Mouse (Mus musculus) intestine, embryonic 15.5 days (tissue): Measurements from ENCODE around the gene Tnfaip1. TPM values are rescaled to one million over a fixed set of nuclear protein-coding genes. Genes with fewer than 3 reads are reported as not detected.

Source experiments
- ATAC-seq: fragments of 200-750 bp; cut with Nextera tagmentation; 2 replicates; pipeline ENCODE4 v1.8.0; 2017; ENCODE audit warnings: moderate TSS enrichment, moderate library complexity
- H3K27ac ChIP-seq: fragments of 300-500 bp; sonication (generic); 2 replicates; pipeline ENCODE4 v1.5.1; 2015; ENCODE audit warnings: mild to moderate bottlenecking, inconsistent platforms
- H3K27me3 ChIP-seq: fragments of 300-500 bp; sonication (generic); replicated peaks from 2 replicates; pipeline ENCODE4 v1.6.1; 2015; ENCODE audit warnings: inconsistent platforms
- H3K36me3 ChIP-seq: fragments of 300-500 bp; sonication (generic); 2 replicates; pipeline ENCODE4 v1.6.1; 2015; ENCODE audit warnings: inconsistent platforms
- H3K4me1 ChIP-seq: fragments of 300-500 bp; sonication (generic); replicated peaks from 2 replicates; pipeline ENCODE4 v1.6.1; 2015; ENCODE audit warnings: inconsistent platforms
- H3K4me2 ChIP-seq: fragments of 300-500 bp; sonication (generic); replicated peaks from 2 replicates; pipeline ENCODE4 v1.6.1; 2015; ENCODE audit warnings: mild to moderate bottlenecking, inconsistent platforms
- H3K4me3 ChIP-seq: fragments of 300-500 bp; sonication (generic); replicated peaks from 2 replicates; pipeline ENCODE4 v1.5.1; 2015; ENCODE audit warnings: inconsistent platforms
- H3K9ac ChIP-seq: fragments of 300-500 bp; sonication (generic); 2 replicates; pipeline ENCODE4 v1.6.1; 2015; ENCODE audit warnings: inconsistent platforms
- H3K9me3 ChIP-seq: fragments of 300-500 bp; sonication (generic); 2 replicates; pipeline ENCODE4 v1.6.1; 2016; ENCODE audit warnings: inconsistent platforms
- WGBS: fragments of 180-500 bp; shearing (Covaris S2); methylation state at CpG from one replicate; pipeline ENCODE4 v1.1.7; 2015; 5-methylcytosine and 5-hydroxymethylcytosine counted together
- polyA plus RNA-seq: library from polyadenylated mRNA; unstranded; fragments of >200 nt; fragmentation: Nextera tagmentation; extraction: Ambion mirVana; gene quantifications from 2 replicates; pipeline ENCODE4 v1.2.1, GENCODE M21; 2015

Tnfaip1 gene
- polyA plus RNA-seq, 1 experiment from 2014 or later: 81.2 TPM

DNA sequence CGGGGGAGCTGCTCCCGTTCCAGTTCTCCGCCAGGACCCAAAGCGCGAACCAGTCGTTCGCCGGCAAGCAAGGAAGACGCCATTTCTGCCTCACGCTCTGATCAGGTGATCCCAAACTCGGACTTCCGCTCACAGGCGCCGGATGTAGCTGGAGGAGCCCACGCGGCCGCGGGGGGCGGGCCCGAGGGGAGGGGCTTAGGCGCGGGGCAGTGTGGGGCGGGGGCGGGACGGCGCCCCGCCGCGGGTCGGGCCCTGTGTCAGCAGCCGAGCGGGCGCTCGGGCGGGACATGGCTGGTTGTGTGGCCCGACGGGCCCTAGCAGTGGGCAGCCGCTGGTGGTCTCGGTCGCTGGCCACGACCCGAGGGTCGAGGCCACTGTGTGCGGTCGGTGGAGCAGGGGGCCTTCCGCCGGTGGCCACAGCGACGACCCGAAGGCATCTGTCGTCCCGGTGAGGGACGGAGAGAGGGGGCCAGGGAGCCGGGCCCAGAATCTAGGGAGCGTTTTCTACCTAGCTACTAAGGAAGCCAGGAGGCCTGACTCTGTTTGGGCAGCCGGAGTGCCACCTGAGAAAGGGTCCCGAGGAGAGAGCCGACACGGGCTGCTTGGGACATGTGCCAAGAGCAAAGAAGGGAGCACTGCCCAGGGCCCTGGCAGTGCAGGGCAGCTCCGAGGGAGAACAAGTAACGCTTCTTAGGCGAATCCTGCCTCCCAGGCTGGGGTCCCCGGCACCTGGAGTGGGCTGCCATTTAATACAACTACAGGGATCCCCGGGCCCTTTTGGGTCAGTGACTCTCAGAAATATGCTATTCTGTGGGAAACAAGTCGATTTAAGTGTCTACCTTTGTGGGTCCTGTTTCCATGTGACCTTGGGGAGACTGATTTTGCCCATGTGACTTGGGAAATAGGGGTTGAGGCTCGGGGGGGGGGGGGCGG, 23.8 kb downstream of the Tnfaip1 start, which contains the start of the genes Tmem199 and Poldip2:
Tmem199 (minus strand) TSS at position 148 of the 933 bp plus-strand sequence.
Poldip2 (plus strand) TSS at position 169 of the 933 bp plus-strand sequence.
- WGBS: under 1% methylated on average over 54 of the region's 67 CpGs
- peaks cover 32% of the 10 kb centered on the region for H3K36me3 ChIP-seq
- no peaks in the 10 kb centered on the region for H3K9me3 ChIP-seq
- H3K4me3 ChIP-seq: peak within 1 kb of the TSS; percentile 70
- peak; percentile 99 for ATAC-seq
- H3K27me3 ChIP-seq: no peaks in the 10 kb centered on the region
- peak within 1 kb of the TSS; percentile 86 for H3K4me2 ChIP-seq
- peaks cover 12% of the 10 kb centered on the region for H3K4me1 ChIP-seq
- peak within 1 kb of the TSS; percentile 68 for H3K27ac ChIP-seq
- peak within 1 kb of the TSS; percentile 89 for H3K9ac ChIP-seq

DNA sequence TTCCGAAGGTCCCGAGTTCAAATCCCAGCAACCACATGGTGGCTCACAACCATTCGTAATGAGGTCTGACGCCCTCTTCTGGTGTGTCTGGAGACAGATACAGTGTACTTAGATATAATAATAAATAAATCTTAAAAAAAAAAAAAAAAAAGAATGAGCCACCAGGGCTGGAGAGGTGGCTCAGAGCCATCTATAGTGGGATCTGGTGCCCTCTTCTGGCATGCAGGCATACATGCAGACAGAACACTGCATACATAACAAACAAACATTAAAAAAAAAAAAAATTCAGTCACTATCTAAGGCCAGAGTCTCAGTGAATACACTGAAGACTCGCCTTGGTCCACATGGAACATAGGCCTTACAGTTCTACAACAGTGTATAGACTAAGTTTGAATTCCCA, 27.0 kb downstream of the Tnfaip1 start:
- Histone ChIP-seq H3K9me3 (no peaks in the 10 kb centered on the region), H3K27me3 (no peaks in the 10 kb centered on the region), H3K36me3 (peaks cover 11% of the 10 kb centered on the region; the same call in 1 of the 2 replicates), H3K4me3 (no peak overlapping the region), H3K27ac (no peak overlapping the region), H3K9ac (no peak overlapping the region), H3K4me1 (peaks cover 12% of the 10 kb centered on the region), H3K4me2 (no peak overlapping the region)
- no peak for ATAC-seq
- WGBS: 77% methylated on average over 5 of the region's 5 CpGs

DNA sequence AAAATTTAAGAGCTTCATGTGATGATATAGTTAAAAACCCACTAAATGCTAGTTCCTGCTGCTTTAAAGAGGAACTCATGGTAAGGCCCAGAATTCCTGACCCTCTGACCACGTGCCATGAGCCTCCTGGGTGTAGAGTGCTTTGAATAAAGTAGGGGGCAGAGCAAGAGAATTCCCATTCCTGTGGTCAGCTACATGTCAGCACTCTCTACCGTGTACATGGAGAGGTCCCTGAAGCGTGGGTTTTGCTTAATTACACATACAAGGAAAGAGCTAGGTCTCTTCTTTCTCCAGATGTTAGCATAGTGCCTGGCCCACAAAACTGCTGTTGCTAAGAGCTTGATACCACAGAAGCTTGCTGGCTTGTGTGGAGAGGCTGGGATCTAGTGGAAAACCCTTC, 30.7 kb downstream of the Tnfaip1 start:
- Histone ChIP-seq H3K4me1 (0 out of 2 replicates have a peak, but pooled peaks cover 3% of the 10 kb centered on the region), H3K4me2 (no peak overlapping the region), H3K9me3 (no peaks in the 10 kb centered on the region), H3K27ac (no peak overlapping the region), H3K9ac (no peak overlapping the region), H3K36me3 (peaks cover 11% of the 10 kb centered on the region; the same call in 1 of the 2 replicates), H3K27me3 (no peaks in the 10 kb centered on the region; the same call in 1 of the 2 replicates), H3K4me3 (no peak overlapping the region)
- ATAC-seq: no peak
- 77% methylated on average over 3 of the region's 3 CpGs for WGBS

DNA sequence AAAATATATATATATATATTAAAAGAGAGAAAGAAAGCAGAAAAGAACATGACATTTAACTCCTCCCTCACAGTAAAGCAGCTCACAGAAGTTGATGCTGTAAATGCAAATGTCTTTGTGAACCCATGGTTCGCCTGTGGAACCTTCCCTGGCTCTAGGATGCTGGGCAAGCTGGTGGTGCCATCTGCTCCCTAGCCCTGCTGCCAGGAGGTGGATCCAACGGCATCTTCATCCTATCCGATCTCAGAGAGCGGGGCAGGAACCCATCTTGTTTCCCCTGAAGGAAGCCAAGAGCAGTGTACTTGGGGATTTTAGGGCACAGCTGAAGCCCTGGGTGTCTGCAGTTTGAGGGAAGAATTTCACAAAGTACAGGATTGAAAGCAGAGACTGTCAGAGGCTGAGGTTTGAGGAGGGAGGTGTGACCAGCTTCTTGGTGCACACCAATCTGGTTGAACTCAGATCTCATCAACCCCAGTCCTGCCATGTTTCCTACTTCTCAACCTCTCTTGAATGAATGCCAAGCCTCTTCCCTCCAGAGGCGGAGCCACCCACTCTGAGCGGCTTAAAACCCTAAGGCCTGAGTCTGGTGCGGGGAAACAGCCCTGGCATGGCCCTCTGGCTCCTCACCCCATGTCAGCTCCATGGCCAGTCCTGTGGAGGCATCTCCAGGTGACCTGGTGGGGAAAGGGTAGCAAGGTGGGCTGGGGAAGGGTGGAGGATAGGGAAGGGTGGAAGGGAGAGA, 33.1 kb downstream of the Tnfaip1 start, which contains the start of gene Sebox:
Sebox (plus strand) TSS at position 539 of the 742 bp plus-strand sequence.
- no peak for ATAC-seq
- 74% methylated on average over 7 of the region's 7 CpGs for WGBS
- Histone ChIP-seq H3K4me2 (no peak within 1 kb of the TSS), H3K9me3 (no peaks in the 10 kb centered on the region), H3K9ac (no peak within 1 kb of the TSS), H3K27me3 (peaks cover 4% of the 10 kb centered on the region), H3K27ac (no peak within 1 kb of the TSS), H3K4me1 (0 out of 2 replicates have a peak, but pooled peaks cover 3% of the 10 kb centered on the region), H3K36me3 (peaks cover 7% of the 10 kb centered on the region; the same call in 1 of the 2 replicates), H3K4me3 (no peak within 1 kb of the TSS)

DNA sequence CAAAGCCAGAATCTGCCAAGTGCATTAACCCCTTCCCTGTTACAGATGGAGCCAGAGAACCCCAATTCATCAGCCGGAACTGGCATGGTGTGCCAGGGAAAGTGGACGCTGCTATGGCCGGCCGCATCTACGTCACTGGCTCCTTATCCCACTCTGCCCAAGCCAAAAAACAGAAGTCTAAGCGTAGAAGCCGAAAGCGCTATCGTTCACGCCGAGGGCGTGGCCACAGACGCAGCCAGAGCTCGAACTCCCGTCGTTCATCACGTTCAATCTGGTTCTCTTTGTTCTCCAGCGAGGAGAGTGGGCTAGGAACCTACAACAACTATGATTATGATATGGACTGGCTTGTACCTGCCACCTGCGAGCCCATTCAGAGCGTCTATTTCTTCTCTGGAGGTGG, 34.6 kb downstream of the Tnfaip1 start:
- peaks cover 12% of the 10 kb centered on the region for H3K27me3 ChIP-seq
- no peak overlapping the region for H3K27ac ChIP-seq
- no peak overlapping the region for H3K9ac ChIP-seq
- H3K4me1 ChIP-seq: peaks cover 10% of the 10 kb centered on the region; the same call in 1 of the 2 replicates
- H3K9me3 ChIP-seq: no peaks in the 10 kb centered on the region
- H3K4me3 ChIP-seq: no peak overlapping the region
- H3K36me3 ChIP-seq: no peaks in the 10 kb centered on the region
- WGBS: 76% methylated on average over 20 of the region's 20 CpGs
- H3K4me2 ChIP-seq: no peak overlapping the region
- ATAC-seq: no peak

DNA sequence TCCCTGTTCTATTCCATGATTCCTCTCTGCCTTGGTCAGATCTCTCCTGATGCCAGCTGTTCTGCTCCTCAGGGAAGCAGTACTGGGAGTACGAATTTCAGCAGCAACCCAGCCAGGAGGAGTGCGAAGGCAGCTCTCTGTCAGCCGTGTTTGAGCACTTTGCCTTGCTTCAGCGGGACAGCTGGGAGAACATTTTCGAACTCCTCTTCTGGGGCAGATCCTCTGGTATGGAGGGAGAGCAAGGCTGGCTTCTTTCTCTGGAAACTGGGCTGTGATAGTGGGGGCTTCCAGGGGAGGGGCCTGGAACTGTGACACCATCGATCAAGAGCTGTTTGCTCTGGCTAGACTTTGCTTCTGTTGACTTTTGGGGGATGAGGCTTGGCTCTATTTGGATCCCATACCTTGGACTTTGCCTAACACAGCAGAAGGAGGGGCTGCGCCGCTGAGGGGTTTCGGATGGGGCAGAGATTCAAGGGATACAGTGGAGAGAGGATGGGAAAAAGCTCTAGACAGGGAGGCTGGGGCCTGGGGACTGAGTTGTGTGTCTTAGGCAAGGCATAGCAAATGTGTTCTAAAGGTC, 35.4 kb downstream of the Tnfaip1 start:
- no peak overlapping the region for H3K27ac ChIP-seq
- peaks cover 10% of the 10 kb centered on the region; the same call in 1 of the 2 replicates for H3K4me1 ChIP-seq
- peaks cover 18% of the 10 kb centered on the region for H3K27me3 ChIP-seq
- no peaks in the 10 kb centered on the region for H3K9me3 ChIP-seq
- H3K9ac ChIP-seq: no peak overlapping the region
- ATAC-seq: no peak
- 65% methylated on average over 9 of the region's 9 CpGs for WGBS
- no peak overlapping the region for H3K4me3 ChIP-seq
- H3K4me2 ChIP-seq: no peak overlapping the region
- H3K36me3 ChIP-seq: no peaks in the 10 kb centered on the region

DNA sequence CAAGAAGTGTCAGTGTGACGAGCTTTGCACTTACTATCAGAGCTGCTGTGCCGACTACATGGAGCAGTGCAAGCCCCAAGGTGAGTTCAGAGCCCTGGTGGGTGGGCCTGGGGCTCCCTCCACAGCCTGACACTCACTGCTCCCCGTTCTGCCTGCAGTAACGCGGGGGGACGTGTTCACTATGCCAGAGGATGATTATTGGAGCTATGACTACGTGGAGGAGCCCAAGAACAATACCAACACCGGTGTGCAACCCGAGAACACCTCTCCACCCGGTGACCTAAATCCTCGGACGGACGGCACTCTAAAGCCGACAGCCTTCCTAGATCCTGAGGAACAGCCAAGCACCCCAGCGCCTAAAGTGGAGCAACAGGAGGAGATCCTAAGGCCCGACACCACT, 36.6 kb downstream of the Tnfaip1 start:
- no peak for ATAC-seq
- WGBS: 49% methylated on average over 16 of the region's 16 CpGs
- H3K4me2 ChIP-seq: no peak overlapping the region
- H3K27me3 ChIP-seq: peaks cover 20% of the 10 kb centered on the region
- H3K27ac ChIP-seq: no peak overlapping the region
- no peak overlapping the region for H3K4me3 ChIP-seq
- no peaks in the 10 kb centered on the region for H3K36me3 ChIP-seq
- H3K9me3 ChIP-seq: no peaks in the 10 kb centered on the region
- H3K4me1 ChIP-seq: peaks cover 10% of the 10 kb centered on the region; the same call in 1 of the 2 replicates
- H3K9ac ChIP-seq: no peak overlapping the region

DNA sequence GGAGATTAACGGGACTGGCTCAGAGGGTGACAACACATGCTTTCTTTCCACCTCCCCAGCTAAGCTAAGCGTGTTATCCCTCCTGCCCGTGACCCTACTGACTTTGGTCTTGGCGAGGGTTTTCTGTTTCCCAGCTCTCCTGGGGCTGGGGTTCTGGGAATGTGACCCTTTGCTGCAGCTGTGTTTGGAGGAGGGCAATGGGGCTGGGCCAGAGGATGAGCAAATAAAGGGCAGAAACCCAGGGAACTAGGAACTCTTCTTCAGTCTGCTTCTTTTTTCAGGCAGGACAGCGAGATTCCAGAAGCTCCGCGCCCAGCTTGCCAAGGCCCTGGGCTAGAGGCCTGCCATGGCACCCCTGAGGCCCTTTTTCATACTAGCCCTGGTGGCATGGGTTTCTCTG, 37.1 kb downstream of the Tnfaip1 start, which contains the start of gene Vtn:
Vtn (plus strand) TSS at position 88 of the 400 bp plus-strand sequence.
- H3K9ac ChIP-seq: no peak within 1 kb of the TSS
- H3K4me3 ChIP-seq: peak within 1 kb of the TSS; percentile 50
- peak within 1 kb of the TSS; percentile 98 for H3K4me2 ChIP-seq
- no peak for ATAC-seq
- H3K4me1 ChIP-seq: peaks cover 10% of the 10 kb centered on the region; the same call in 1 of the 2 replicates
- peaks cover 23% of the 10 kb centered on the region for H3K27me3 ChIP-seq
- no peak within 1 kb of the TSS for H3K27ac ChIP-seq
- WGBS: 59% methylated on average over 7 of the region's 7 CpGs
- H3K9me3 ChIP-seq: no peaks in the 10 kb centered on the region
- no peaks in the 10 kb centered on the region for H3K36me3 ChIP-seq

DNA sequence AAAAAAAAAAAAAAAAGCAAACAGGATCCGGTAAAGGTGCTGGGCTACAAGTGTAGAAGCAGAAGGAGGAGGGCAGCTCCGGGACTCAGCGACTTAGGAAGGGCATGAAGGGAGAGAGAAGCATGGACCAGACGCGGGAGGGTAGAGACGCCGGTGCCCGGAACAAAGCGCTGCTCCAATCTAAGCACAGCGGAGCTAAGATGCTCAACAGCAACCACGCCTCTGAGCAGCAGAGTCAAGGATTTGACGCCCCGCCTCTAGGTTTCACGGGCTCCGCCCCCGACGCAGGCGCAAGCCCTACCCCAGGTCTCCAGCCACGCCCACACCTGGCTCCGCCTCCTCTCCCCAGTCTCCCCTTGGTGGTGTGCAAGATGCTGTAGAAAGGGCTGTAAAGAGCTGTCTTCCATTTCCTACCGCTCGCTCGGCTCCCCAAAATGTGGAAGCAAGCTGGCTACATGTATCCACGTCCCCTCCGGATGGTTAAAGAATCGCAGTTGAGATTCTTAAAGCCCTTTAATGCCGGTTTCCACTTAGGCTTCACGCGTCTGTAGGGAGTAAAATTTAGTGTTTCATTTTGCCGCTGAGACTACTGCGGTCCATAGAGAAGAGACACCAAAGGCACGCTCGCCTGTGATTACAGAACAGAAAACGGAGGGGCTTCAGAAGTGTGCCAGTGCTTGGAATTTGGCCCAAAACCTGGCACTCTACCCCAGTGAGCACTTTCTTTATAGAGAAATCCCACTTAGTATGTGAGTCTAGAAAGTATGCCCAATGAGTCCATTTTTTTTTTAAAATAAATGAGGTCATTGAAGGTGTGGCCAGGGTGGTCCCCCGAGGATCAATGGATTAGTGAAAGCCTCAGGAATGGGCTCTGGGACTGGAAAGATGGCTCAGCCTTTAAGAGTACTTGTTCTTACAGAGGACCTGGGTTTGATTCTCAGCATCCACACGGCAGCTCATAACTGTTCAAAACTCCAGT, 38.3 kb downstream of the Tnfaip1 start, which contains the start of gene Sarm1:
Sarm1 (minus strand) TSS at position 211 of the 979 bp plus-strand sequence.
- ATAC-seq: peak; percentile 98
- Histone ChIP-seq H3K4me2 (peak within 1 kb of the TSS; percentile 98), H3K36me3 (no peaks in the 10 kb centered on the region), H3K4me1 (peaks cover 10% of the 10 kb centered on the region; the same call in 1 of the 2 replicates), H3K27ac (no peak within 1 kb of the TSS), H3K9me3 (no peaks in the 10 kb centered on the region), H3K27me3 (peaks cover 23% of the 10 kb centered on the region), H3K4me3 (peak within 1 kb of the TSS; percentile 50), H3K9ac (peak within 1 kb of the TSS; percentile 43)
- WGBS: 3% methylated on average over 36 of the region's 36 CpGs

DNA sequence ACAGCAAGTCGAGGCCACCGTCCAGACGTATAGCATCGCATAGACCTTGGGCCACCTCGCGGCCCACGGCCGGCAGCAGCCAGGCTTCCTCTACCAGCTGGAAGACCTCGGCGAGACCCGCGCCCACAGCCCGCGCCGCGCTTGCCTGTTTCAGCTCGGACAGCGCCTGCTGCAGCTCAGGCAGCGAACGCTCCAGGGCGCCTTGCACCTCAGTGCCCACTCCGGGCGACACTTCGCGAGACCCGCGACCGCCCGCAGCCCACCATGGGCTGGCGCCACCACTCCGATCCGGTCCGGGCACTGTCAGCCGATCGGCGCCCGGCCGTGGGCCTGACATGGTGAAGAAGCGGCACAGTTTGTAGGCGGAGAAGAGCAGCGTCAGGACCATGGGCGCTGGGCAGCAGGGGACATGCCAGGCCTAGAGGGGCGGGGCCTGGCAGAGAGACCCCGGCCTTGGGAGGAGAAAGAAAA, 39.0 kb downstream of the Tnfaip1 start:
- Histone ChIP-seq H3K4me1 (peaks cover 10% of the 10 kb centered on the region; the same call in 1 of the 2 replicates), H3K4me3 (peak overlapping the region; percentile 50), H3K36me3 (no peaks in the 10 kb centered on the region), H3K27me3 (peaks cover 23% of the 10 kb centered on the region), H3K27ac (no peak overlapping the region), H3K9me3 (no peaks in the 10 kb centered on the region), H3K4me2 (peak overlapping the region; percentile 98), H3K9ac (peak overlapping the region; percentile 43)
- peak; percentile 35 for ATAC-seq
- under 1% methylated on average over 44 of the region's 44 CpGs for WGBS

DNA sequence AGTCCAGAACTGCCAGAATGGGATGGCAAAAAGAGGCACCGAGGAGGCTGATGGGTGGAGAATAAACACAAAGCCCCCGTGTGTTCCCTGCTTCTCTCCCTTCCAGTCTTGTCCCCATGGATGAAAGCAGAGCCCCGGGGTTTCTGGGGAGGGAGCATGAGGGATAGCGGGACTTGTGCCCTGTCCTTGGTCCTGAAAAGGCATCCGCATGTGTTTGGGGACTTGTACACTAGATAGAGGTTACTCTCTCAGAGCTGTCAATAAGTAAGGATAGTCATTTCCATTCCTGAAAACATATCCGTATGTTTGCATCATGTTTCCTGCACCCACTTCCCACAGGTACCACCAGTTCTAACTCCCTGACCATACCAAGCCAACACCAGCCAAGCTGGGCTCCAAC, 40.2 kb downstream of the Tnfaip1 start:
- H3K27me3 ChIP-seq: peaks cover 32% of the 10 kb centered on the region
- WGBS: 5% methylated on average over 6 of the region's 6 CpGs
- ATAC-seq: no peak

More for the DNA sequence above, 40.2 kb downstream of the Tnfaip1 start:
- Histone ChIP-seq H3K4me3 (no peak overlapping the region), H3K36me3 (no peaks in the 10 kb centered on the region), H3K27ac (no peak overlapping the region), H3K4me2 (no peak overlapping the region), H3K9ac (no peak overlapping the region), H3K9me3 (no peaks in the 10 kb centered on the region), H3K4me1 (peaks cover 12% of the 10 kb centered on the region)
